Mouse (Mus musculus) cortical plate, adult 2 months (tissue): ENCODE results near the gene Clk4.

Source experiments
- CTCF ChIP-seq: fragments of 200-500 bp; IDR thresholded peaks from 2 replicates; pipeline ENCODE4 v1.5.1; 2011; ENCODE audit warnings: mild to moderate bottlenecking, control low read depth, low read length; ENCODE audit not compliant: insufficient read depth; ENCODE audit errors: extremely low read depth
- POLR2A ChIP-seq: fragments of 200-500 bp; IDR thresholded peaks from 2 replicates; pipeline ENCODE4 v1.6.1; 2011; ENCODE audit warnings: mild to moderate bottlenecking, low read length, control low read depth; ENCODE audit not compliant: insufficient read depth; ENCODE audit errors: extremely low read depth

DNA sequence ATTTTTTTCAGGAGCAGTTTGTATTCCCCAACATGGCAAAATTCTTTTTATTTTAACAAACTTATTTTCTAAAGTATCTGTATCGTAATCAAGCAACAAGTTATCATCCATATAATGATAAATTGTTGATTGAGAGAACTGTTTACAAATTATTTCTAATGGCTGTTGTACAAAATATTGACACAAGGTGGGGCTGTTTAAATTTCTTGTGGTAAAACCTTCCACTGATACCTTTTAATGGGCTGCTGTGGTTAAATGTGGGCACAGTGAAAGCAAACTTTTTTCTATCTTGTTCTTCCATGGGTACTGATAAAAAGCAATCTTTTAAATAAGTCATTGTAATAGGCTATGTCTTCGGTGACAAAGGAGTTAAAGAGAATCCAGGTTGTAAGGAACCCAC, 18.6 kb upstream of the Clk4 start:
- TF ChIP-seq CTCF (no peak), POLR2A (no peak)
